Mouse (Mus musculus) monocyte, adult 5-6 weeks (primary cell): ENCODE data around the gene Tma16. TPM values are rescaled to one million over a fixed set of nuclear protein-coding genes. Genes with fewer than 3 reads are reported as not detected.

Source experiments
- ATAC-seq: fragments of 153-309, 156-312 bp; replicated peaks from 2 replicates; pipeline ENCODE4 v1.8.0; 2017; ENCODE audit warnings: mild to moderate bottlenecking; ENCODE audit not compliant: low TSS enrichment, insufficient number of reproducible peaks, severe bottlenecking, poor library complexity, low FRiP score
- total RNA-seq: library from RNA; stranded (forward); fragments of 200-1000, 200-491, 200-594 nt; gene quantifications from 3 replicates; pipeline ENCODE4 v1.2.3, GENCODE M21; 2017

Tma16 gene
- total RNA-seq: 10.5 to 13.3 TPM (median 12.1 TPM) in 3 replicates

DNA sequence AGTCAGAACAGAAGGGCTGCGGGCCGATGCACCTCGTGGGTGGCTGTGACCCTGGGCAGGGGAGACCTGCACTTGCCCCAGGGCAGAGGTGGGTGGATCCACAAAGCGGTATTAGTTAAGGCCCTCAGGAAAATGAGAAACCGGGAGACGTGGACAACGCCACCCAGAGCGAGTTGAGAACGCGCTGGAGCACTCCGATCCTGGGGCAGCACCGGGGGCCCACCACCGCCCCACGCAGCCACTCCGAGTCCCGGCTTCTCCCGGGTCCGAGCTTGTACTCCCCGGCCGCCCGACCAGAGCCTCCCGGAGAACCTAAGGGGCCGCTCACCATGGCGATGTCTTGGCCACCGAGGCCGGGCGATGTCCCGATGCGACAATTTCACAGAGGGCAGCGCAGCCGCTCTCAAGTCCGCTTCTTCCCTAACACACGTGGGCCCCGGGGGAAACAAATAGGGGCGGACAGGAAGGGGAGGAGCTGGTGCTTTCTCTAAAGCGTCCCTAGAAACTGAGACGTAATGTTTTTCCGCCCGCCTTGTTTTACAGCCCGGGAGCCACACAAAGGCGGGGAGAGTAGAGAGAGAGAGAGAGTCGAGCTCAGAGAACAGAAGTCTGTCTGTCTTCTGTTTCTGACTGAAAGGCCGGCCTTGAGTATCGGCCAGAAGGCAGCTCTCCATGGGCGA is at the start of gene Tma16:
Gene Tma16, minus strand, starts transcription at position 447 of the 680 bp plus-strand sequence.
- ATAC-seq: peak; percentile 88

DNA sequence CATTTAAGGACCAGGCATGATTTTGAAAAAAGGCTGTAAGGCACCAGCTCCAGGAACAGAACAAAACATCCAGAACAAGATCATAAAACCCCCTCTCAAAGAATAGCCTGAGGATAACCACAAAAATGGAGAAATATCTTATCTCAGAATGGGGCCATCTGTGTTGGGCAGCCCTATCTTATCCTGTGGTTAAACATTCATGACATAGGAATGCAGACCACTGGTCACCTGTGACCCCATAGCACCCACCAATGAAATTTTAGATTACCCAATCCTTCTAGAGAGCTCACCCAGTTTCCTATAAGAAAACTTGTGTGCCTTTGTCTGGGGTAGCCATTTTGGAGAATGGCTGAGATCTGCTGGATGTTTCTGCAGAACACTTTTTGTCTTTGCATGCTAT is 34.2 kb upstream of the Tma16 start:
- ATAC-seq: no peak

DNA sequence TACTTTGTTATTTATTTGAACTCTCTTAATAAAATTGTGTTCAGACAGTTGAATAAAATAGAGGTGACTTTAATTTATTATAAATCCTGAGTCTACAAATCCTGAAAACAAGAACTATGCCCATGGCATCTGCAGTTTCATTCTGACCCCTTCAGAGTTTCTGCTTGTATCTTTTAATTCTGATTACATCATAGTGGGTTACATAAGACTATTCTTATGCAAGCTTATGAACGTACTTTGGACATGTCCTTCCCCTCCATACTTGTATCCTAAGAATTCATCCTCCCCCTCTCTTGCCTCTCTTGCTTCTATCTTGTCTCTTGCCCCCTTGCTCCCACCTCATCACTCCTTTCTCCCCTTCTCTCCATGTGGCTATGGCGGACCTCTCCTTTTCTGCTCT is 32.8 kb upstream of the Tma16 start:
- no peak for ATAC-seq

DNA sequence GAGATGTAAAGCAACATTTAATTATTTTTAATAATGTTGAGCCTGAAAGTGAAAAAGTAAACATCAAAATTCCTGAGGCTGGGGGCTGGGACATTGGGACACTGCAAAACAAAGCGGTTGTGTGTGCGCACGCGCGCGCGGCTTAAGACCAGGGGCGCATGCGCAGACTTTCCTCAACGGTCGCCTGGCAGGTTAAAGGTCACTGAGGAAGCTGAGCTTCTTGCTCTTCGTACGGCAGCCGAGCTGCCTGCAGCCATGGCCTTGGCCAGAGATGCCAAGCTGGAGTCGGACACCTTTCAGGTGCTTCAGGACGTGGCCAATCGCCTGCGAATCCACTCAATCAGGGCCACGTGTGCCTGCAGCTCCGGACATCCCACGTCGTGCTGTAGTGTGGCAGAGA is 25.2 kb upstream of the Tma16 start, which contains the start of gene Tktl2:
Gene Tktl2, plus strand, starts transcription at position 220 of the 400 bp plus-strand sequence.
- no peak; the same call in 1 of the 2 replicates for ATAC-seq

DNA sequence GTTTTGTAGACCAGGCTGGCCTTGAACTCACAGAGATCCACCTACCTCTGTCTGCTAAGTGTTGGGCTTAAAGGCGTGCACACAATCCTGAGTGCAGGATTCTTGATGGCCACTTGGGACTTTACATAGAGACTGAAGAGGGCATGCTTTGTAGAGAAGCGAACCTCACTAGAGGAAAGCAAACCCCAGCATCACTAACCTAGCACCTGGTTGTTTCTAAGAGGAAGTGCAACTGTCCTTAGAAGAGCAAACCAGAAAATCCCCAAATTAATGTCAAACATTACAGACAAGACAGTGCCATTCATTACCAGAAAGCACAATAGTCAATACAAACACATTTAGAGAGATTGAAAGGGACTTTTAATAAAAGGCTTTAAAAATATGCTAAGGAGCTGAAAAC is 17.1 kb upstream of the Tma16 start:
- no peak for ATAC-seq

DNA sequence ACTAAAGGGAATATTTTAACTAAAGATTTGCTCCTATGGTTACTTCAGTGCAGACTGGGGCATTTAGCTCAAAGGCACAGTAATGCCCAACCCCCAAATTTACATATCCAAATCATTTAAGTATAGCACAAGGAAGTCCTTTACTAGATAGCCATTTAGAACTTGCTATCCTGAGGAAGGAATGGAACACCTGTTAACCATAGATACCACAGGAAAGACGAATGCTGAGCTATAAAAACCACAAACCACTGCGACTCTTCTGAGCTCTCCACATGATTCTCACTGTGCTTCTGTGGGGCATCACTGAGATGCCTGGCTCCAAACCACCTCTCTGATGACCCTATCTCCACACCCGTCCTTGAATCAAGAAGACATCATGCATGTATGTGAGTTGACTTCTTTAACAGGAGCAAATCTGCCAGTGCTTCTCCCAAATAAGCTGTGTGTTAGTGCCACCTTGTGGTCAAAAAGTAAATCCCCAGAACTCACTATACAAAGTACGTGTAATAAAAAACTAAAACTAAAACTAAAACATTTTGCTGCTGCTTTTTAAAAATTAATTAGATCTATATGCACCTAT is 10.8 kb upstream of the Tma16 start:
- peak; percentile 51; the same call in 1 of the 2 replicates for ATAC-seq

DNA sequence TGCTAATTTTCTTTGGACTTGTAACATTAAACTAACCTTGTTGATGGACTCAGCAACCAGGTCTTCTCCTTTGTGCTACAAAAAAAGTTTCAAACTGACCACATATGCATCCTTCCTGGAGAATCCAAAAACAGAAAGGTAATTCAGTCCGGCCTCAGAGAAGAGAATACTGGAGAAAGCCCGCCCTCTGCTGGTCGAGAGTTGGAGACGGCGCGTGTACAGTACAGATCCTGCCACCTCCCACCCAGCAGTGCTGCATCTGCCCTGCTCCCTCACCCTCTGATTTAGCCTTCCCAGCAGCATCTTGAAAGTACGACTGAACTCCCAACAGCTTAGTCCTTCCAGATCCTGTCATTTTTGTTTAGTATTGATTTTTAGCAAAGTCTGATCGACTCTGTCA is 9.4 kb upstream of the Tma16 start:
- ATAC-seq: peak; percentile 77

DNA sequence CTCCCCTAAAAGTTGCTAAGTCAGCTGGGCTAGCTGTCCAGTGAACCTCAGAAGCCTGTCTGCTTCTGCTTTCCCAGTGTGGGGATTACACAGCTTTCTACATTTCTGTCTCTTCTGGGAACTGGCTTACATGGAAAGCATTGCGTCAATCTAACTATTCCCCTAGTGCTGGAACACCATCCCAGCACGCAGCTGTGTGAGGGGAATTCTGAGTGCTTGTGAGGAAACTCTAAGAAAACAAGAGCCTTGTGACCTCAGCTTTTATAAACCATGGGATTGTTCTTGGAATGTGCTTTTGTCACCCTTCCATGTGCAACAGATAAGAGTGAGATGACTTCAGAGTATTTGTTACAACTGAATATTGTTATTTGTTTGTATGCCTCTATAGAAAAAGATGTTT is 8.2 kb upstream of the Tma16 start:
- no peak for ATAC-seq

DNA sequence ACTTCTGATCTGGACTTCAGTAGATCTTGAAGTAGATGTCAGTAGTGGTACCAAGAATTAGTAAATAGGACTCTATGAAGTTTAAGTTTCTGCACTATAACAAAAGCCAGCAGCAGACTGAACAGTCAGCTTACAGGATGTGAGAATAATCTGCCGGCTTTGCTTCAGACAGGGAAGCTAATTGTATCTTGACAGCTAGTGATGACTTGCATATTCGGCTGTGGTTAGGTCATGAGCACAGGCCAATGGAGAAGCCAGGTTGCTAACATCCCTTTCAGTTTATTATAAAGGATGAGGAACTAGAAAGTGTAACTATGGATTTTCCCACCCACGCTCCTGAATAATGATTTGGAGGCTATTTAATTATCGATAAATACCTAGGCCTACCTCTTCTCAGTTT is 4.3 kb upstream of the Tma16 start:
- peak; percentile 68 for ATAC-seq

DNA sequence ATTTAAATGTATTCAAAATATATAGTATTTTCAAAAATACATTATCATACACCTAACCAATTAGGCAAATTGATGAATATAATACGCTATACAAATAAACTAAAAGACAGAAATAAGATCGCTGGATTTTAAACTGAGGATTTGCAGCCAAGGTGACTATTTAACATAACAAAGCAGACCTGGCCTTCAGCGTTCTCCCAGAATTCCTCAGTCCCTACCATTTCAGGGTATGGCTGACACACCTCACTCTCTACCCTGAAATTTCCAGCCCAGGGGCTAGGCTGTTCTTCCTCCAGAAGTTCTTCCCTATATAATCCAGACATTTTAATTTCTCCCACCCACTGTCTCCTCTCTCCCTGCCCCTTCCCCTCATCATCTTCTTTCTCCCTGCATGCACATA is 2.2 kb upstream of the Tma16 start:
- no peak for ATAC-seq

DNA sequence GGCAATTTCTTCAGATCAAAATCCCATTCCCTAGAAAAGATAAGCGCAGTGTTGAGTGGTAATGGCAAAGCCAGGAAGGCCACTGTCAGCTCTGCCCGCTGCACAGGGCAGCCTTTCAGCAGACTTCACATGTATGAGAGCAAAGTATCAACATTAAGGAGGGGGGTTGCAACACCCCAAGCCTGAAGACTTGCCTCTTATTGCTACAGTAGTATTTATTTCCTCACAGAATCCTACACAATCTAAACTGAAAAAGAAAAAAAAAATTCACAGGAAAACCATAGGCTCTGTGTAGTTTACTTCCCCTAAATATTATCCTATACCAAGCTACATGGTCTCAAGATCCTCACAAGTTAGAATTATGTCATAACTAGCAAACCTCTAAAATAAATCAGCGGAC is 9.4 kb downstream of the Tma16 start:
- ATAC-seq: no peak

DNA sequence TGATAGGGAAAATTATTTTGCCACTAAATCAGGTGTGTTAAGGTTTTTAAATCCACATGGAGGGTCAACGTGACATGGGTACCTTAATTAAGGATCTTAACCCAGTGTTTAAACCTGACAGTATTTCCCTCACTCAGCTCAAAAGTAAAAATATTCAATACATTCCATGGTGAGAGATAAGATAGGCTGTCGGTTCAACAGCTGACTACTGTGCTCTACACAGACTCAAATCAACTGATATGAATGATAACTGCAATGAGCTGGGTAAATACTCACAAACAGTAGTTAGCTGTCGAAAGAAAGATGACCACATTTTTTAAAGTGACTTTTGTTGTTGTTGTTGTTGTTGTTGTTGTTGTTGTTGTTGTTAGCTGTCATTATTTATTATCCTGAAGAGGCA is 16.5 kb downstream of the Tma16 start:
- ATAC-seq: no peak

DNA sequence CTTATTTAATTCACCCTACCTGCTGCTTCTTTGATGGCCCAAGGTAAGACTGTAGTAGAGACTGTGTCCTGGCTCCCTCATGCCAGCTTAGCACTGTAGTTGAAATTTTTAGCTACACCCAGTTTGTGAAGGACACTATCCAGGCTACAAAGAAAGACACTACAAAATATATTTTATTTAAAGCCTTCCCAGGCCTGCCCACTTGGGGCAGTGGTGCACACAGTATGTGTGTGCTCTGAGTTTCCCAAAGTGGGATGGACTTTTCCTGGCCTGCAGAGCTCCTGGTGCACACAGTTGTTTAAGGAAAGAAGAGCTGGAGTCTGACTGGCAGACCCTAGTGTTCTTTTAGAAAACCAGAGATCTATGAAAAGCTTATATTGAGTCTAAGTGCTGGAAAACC is 29.3 kb downstream of the Tma16 start:
- ATAC-seq: no peak

DNA sequence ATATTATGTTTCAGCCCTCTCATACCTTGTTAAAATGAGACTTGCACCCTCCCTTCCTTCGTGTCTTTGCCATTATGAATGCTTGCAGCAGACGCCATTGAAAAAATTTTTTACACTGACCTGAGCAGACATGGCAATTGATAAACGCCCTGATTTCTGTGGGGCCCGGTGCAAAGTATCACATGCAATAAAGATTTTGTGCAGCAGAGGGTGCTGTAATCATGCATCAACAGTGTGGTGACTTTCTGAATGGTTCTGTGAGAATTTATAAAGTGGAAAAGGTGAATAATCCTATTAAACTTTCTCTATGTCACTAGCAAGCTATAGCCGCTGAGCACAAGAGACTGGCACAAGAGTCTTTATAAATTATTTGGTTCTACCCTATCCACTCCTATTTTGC is 35.6 kb downstream of the Tma16 start:
- ATAC-seq: peak; percentile 54; the same call in 1 of the 2 replicates

DNA sequence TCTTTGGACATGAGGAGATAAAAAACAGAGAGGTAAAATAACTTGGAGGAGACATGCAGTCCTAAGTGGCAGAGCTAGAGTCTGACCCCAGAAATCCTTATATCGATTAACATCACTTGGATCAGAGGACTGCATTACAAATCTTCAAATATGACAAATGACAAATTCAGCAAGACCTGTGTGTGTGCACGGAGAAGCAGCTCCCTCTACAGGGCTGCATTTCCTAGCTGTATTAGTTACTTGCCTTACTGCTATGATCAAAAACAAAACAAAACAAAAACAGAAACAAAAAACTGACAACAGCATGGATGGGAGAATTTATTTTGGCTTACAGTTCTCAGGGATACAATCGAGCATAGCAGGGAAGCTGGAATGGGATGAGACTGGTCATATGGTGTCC is 41.0 kb downstream of the Tma16 start:
- no peak for ATAC-seq

DNA sequence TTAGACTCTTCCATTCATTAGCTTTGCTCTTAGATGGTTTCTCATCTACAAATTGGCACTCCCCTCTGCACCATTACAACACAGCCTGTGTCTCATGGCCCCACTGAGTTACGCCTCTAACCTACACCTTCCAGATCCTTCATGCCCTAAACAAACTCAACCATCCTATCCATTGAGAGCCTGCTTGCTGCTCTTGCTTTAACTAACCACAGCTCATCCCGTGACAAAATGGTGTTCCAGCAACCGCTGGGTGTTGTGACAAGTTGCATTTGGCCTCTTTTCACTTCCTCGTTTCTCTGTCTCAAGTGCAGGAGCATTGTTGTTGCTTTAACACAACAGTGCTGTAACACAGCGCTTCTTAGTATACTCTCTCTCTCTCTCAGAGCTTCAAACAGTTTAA is 42.2 kb downstream of the Tma16 start:
- peak; percentile 83 for ATAC-seq

DNA sequence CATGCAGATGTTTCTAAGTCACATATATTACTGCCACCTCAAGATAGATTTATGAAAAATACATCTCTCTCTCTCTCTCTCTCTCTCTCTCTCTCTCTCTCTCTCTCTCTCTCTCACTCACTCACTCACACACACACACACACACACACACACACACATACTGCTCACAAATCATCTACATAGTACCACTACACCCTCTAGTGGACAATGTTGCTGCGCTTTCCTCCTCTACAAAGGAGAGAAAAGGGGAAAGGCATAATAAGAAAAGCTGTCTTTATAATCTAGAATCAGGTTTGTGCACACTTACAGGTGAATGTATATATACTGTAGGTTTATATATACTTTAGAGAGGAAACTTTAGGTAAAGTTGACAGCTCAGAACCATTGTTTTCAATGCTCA is 43.6 kb downstream of the Tma16 start:
- no peak for ATAC-seq

DNA sequence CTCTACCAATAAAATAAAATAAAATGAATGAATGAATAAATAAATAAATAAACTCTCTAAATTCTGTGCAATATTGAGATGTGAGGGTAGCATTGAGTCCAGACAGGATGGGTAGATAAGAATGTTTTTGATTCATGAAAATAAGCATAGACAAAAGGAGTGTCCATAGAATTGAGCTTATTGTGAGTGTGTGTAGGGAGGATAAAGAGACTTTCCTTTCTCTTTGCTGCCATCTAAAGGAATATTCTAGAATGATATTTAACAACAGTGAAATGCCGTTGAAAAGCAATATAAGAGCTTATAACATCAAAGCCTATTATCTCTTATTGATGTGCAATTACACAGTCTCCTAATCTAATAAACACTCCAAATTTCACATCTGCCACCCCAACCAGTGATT is 45.2 kb downstream of the Tma16 start:
- no peak for ATAC-seq

DNA sequence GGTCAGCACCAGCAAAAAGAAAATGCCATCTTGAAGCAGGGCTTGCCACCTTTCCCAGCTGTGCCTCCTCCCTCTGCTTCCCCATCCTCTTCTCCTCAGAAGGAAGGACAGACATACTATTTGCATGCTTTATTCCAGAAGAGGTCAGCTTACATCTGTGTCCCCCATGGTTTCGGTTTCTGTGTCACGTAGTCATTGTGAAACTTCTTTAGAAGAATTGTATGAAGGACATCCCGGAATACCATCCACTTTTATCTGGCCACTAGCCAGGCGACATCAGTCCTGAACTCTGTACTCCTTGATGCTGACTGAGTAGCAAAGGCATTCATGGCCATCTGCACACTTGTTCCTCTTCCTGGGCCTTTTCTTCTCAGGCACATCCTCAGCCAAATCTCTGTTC is 47.9 kb downstream of the Tma16 start:
- no peak for ATAC-seq

DNA sequence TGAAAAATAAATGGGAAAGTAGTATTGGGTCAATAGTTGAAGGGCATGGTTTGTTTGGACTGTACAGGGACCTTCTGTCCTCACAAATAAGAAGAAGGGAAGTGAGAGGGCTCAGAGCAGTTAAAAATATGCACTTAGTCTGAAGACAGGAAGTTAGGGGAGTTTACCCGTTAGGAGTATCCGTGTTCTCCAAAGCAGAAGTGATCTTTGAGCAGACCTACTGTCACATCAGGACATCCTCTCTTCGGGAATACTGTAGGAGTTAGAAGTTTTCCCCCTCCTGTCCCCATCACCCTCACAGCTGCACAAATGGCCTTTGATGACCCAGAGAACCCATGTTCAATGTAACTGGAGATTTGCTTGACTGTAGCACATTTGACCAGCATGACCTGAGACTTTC is 48.4 kb downstream of the Tma16 start:
- ATAC-seq: peak; percentile 71

DNA sequence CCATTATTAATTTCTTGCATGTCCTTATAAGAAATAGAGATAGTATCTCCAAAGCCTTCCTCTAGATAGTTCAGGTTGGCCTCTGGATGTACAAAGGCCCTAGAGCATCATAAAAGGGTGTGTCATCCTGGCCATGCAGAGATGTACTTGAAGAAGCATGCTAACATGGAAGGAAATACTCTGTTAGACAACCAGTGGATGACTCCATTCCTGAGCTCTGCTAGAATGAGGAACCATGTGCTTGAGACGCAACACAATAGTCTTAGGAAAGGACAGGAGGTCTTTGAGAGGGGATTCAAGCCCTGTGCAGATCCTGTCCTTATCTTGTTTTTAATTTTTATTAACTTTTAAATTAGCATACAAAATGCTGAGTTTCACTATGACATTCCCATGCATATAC is 49.5 kb downstream of the Tma16 start:
- ATAC-seq: peak; percentile 58
